Mouse (Mus musculus): Measurements from ENCODE around the gene Sox6.

Gene Sox6

GRCm38 (mm10) chr7:115988109-115988779, 50.4 kb downstream of the Sox6 start:
- intact Hi-C loops (cut with DNase I): no loop called here

- intact Hi-C loops (cut with DNase I): no loop called here
Measured at GRCm38 (mm10) chr7:115985716-115986115, 52.9 kb downstream of the Sox6 start.

GRCm38 (mm10) chr7:115984076-115984475, 54.5 kb downstream of the Sox6 start:
- intact Hi-C loops (cut with DNase I): no loop called here

GRCm38 (mm10) chr7:115979813-115980512, 58.6 kb downstream of the Sox6 start:
- intact Hi-C loops (cut with DNase I): no loop called here

GRCm38 (mm10) chr7:115974518-115974917, 64.1 kb downstream of the Sox6 start:
- intact Hi-C loops (cut with DNase I): no loop called here

- intact Hi-C loops (cut with DNase I): no loop called here
Measured at GRCm38 (mm10) chr7:115967186-115967585, 71.4 kb downstream of the Sox6 start.

GRCm38 (mm10) chr7:115966181-115966580, 72.4 kb downstream of the Sox6 start:
- intact Hi-C loops (cut with DNase I): no loop called here

- intact Hi-C loops (cut with DNase I): no loop called here
Measured at GRCm38 (mm10) chr7:115953046-115953445, 85.5 kb downstream of the Sox6 start.

- intact Hi-C loops (cut with DNase I): no loop called here
Measured at GRCm38 (mm10) chr7:115952235-115952634, 86.4 kb downstream of the Sox6 start.

- intact Hi-C loops (cut with DNase I): no loop called here
Measured at GRCm38 (mm10) chr7:115951689-115952088, 86.9 kb downstream of the Sox6 start.

- intact Hi-C loops (cut with DNase I): no loop called here
Measured at GRCm38 (mm10) chr7:115947916-115948315, 90.7 kb downstream of the Sox6 start.

GRCm38 (mm10) chr7:115946559-115946958, 92.0 kb downstream of the Sox6 start:
- intact Hi-C loops (cut with DNase I): no loop called here

GRCm38 (mm10) chr7:115945516-115945915, 93.1 kb downstream of the Sox6 start:
- intact Hi-C loops (cut with DNase I): no loop called here

GRCm38 (mm10) chr7:115944250-115944649, 94.3 kb downstream of the Sox6 start:
- intact Hi-C loops (cut with DNase I): no loop called here

GRCm38 (mm10) chr7:115941766-115942165, 96.8 kb downstream of the Sox6 start:
- intact Hi-C loops (cut with DNase I): no loop called here

- intact Hi-C loops (cut with DNase I): no loop called here
Measured at GRCm38 (mm10) chr7:115939292-115939691, 99.3 kb downstream of the Sox6 start.

- intact Hi-C loops (cut with DNase I): no loop called here
Measured at GRCm38 (mm10) chr7:115936908-115937307, 101.7 kb downstream of the Sox6 start.

- intact Hi-C loops (cut with DNase I): no loop called here
Measured at GRCm38 (mm10) chr7:115915338-115915737, 123.3 kb downstream of the Sox6 start.

- intact Hi-C loops (cut with DNase I): no loop called here
Measured at GRCm38 (mm10) chr7:115910313-115910712, 128.3 kb downstream of the Sox6 start.

GRCm38 (mm10) chr7:115904798-115905207, 133.8 kb downstream of the Sox6 start:
- intact Hi-C loops (cut with DNase I): no loop called here

- intact Hi-C loops (cut with DNase I): no loop called here
Measured at GRCm38 (mm10) chr7:115903931-115904797, 134.4 kb downstream of the Sox6 start.

- intact Hi-C loops (cut with DNase I): no loop called here
Measured at GRCm38 (mm10) chr7:115903368-115903767, 135.2 kb downstream of the Sox6 start.
